Mouse (Mus musculus): ENCODE data around the gene Adck1. TPM values are rescaled to one million over a fixed set of nuclear protein-coding genes. Genes with fewer than 3 reads are reported as not detected.

The Adck1 gene
- total RNA-seq, 2 experiments from 2014 or later = 34.5 to 35.2 TPM

GRCm38 (mm10) chr12:88419912-88420621 is 59.7 kb downstream of the Adck1 start:
- no peak for DNase-seq (ENCODE audit: extremely low spot score in 1 of 2, low spot score in 1 of 2)

DNA sequence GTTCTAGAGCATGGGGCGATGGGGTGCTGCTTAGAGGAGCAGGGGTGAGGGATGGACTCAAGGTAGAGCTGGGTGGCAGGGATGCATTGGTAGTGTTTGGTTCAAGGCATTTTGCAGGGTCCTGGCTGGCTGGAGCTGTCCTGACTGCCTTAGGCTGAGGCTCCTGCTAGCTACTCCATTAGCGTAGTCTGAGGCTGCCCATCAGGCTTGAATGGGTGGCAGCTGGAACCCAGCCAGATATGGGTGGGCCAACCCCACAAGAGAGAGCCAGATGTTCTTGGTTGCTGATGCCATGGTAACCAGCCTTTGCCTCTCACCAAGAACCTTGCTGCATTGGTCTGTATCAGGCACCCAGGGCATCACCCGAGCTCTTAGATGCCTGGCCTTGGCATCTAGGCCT is 66.6 kb downstream of the Adck1 start:
- no peak for DNase-seq (ENCODE audit: extremely low spot score in 1 of 2, low spot score in 1 of 2)

- no peak for DNase-seq (ENCODE audit: extremely low spot score in 1 of 2, low spot score in 1 of 2)
These were observed 68.4 kb downstream of the Adck1 start for GRCm38 (mm10) chr12:88428735-88429134.

DNA sequence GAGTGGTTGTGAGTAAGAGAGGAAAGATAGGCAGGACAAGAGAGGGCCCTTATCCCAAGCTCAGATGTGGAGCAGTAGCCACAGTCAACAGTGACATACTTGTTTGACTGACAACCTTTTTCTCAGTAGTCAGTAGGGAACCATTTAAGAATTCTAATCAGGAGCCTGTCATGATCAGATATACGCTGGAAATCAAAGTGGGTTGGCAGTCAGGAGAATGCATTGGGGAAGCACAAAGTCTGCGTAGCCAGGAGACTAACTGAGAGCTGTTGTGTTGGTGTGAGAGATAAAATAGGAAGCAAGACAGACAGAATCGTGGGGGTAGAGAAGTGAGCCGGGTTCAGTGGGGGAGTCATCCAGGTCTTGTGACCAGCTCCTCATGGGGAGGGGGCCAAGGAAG is 71.9 kb downstream of the Adck1 start:
- no peak for DNase-seq (ENCODE audit: extremely low spot score in 1 of 2, low spot score in 1 of 2)

GRCm38 (mm10) chr12:88433171-88433570 is 72.8 kb downstream of the Adck1 start:
- no peak for DNase-seq (ENCODE audit: extremely low spot score in 1 of 2, low spot score in 1 of 2)

DNA sequence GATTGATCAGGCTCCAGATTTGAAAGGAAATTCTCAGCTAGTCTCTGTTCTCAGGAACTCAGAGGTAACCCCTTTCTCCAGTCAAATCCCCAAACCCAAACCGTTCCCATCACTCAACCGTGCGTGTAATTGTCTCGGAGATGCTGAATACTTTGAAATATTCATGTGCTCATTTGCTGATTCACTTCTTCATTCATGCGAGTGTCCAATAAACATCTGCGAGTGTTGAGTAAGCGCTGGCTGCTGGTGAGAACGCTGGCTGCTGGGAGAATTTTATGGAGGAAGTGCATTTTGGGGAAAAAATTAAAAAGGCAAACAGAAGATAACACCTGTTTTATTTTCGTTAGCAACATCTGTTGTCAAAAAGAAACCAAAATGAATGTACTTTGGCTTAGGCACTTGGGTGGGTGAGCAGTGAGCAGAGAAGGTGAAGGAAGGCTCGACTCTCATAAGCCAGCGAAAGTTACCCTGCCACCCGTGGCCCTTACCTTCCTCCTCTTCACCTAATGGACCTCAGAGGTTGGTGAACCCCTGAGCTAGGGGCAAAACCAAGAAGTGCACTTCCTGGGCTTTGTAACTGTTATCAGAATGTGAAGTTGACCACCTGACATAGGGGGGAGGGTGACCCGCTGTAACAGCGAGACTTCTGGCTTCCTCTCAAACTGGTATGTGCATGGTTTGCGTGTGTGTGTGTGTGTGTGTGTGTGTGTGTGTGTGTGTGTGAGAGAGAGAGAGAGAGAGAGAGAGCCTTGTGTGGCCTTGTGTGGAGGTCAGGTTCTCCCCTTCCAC is 76.8 kb downstream of the Adck1 start:
- no peak for DNase-seq (ENCODE audit: extremely low spot score in 1 of 2, low spot score in 1 of 2)

DNA sequence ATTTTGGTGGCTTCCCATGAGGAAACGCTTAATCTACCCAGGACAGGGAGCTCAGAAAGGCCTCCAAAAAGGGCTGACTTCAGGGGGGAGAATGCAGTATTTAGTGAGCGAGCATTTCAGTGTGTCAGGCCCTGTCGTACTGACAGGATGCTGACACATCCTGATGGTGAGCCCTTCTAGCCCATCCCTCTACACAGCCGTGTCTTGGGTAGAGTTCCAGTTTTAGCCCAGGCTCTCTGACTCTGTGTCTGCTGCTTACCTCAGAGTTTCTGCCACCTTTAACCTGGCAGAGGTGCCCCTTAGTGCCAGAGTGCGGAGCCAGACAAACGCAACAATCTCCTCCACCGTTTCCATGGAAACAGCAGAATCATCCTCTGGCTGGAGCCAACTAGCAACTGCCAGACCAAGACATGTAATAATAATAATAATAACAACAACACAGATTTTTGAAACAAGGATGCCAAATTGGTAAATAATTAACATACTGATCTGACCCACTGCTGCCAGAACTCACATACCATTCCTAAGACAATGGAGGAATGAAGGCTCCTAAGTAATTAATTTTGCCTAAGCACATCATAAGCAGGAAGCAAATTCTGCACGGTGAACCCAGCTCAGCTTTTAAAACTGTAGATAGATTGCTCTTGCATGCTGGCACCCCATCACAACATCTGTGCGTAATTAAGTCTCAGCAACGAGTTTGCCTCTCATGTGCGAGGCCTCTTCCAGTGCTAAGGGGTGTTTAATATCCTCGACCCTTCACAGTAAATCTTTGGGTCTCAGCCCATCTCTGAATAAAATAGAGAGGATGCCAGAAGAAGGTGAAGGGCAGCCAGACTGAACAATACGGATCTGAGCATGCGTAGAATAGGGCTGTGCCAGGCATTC is 81.8 kb downstream of the Adck1 start:
- DNase-seq (ENCODE audit: extremely low spot score in 1 of 2, low spot score in 1 of 2) = no peak

DNA sequence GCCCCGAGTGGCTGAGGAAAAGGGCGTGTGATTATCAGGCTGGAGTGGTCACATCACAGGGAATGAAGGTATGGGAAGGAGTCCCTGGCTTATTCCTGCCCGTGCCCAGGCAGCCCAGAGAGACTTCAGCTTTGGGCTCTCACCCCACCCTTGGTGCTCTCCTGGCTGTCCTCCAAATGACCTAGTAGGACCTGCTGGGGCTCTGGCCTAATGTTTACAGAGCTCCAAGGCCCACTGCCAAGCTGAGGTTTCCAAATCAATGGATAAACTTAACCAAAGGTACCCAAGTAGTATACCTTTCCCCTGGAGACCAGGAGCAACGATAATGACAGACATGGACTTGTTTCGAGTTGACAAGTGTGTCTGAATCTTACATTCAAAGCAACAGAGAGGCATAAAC is 83.7 kb downstream of the Adck1 start:
- no peak for DNase-seq (ENCODE audit: extremely low spot score in 1 of 2, low spot score in 1 of 2)

DNA sequence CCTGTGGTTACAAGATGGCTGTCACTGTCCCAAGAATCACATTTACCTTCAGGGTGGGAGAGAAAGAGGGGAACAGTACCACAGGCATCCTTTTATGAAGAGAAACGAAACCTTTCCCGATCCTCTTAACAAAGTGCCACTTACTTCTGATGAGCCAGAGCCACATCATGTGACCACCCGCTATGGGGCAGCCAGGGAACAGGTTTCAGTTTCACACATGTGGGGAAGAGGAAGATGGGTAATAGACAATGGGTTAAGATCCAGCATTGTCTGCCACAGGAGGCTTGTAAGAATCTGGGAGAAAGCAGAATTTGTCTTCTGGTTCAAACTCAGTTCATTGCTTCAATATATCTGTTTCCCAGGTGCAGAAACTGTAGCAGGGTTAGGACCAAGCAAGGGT is 85.1 kb downstream of the Adck1 start:
- no peak for DNase-seq (ENCODE audit: extremely low spot score in 1 of 2, low spot score in 1 of 2)

- DNase-seq (ENCODE audit: extremely low spot score in 1 of 2, low spot score in 1 of 2) = no peak
These were observed 90.6 kb downstream of the Adck1 start for GRCm38 (mm10) chr12:88450658-88451563.

DNA sequence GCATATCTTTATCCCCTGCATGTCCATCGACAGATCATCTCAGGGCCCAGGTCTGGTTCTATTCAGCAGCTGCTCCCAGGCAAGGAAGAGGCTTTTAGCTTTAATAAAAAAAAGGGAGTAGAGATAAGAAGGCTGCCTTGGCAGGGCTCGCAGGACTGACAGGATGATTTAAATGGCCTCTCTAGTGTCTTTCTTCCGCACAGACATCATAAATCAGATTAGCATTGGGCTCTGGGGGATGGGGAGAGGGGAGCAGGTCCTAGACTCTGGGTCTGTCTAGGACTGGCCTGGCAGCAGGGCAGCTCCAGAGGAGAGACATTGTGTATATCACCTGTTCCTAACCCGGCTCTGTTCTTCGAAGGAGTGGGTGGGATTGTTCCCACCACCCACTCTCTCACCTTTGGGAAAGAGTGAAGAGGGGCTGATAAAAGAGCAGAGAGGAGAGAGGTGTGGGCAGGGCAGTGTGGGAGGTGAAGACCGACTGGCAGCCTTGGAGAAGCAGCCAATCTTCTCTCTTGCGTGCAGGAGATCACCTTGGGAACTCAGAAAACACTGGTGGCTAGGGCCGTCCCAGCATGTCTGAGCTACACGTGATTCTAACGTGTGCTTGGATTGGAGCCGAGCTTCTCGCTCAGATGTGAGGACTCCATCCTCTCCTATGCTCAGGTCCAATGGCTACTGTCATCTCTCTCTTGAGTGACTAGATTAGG is 94.5 kb downstream of the Adck1 start:
- DNase-seq (ENCODE audit: extremely low spot score in 1 of 2, low spot score in 1 of 2) = no peak

- DNase-seq (ENCODE audit: extremely low spot score in 1 of 2, low spot score in 1 of 2) = no peak
These were observed 96.7 kb downstream of the Adck1 start for GRCm38 (mm10) chr12:88457021-88457420.

DNA sequence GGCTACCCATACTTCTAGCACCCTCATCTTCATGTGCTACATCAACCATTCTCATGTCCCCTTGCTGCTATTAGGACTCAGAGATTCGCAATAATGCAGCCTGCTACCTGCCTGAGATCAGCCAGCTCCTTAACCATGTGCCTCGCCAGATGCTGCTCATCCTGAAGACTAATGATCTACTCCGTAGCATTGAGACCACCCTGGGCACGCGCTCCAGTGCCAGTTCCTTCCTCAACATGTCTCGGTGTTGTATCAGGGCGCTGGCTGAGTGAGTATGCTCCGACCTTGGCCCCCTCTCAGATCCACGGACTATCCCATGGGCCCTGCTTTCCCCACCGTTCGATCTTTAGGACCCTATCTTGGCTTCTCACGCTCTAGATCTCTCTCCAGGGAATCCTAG is 98.6 kb downstream of the Adck1 start:
- no peak for DNase-seq (ENCODE audit: extremely low spot score in 1 of 2, low spot score in 1 of 2)

GRCm38 (mm10) chr12:88459461-88459860 is 99.1 kb downstream of the Adck1 start:
- DNase-seq (ENCODE audit: extremely low spot score in 1 of 2, low spot score in 1 of 2) = no peak

- DNase-seq (ENCODE audit: extremely low spot score in 1 of 2, low spot score in 1 of 2) = no peak
These were observed 100.7 kb downstream of the Adck1 start for GRCm38 (mm10) chr12:88461026-88461425.

GRCm38 (mm10) chr12:88463588-88464290 is 103.4 kb downstream of the Adck1 start:
- DNase-seq (ENCODE audit: extremely low spot score in 1 of 2, low spot score in 1 of 2) = no peak

DNA sequence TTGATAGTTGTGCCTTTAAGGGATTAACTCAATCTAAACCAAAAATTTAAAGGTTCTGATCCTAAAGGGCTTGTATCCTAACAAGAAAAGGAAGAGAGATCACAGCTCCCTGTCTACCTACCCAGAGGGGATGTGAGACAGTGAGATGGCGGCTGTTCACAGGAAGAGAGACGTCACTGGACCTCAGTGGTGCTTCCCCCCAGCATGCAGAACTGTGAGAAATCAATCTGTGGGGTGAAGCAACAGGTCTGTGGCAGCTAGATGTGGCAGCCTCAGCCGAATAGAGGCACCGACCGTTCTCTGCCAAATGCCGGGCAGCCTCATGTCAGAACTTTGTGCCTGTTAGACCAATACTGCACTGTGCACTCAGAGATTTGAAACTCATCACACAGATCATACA is 106.4 kb downstream of the Adck1 start:
- no peak for DNase-seq (ENCODE audit: extremely low spot score in 1 of 2, low spot score in 1 of 2)

GRCm38 (mm10) chr12:88467257-88467656 is 106.9 kb downstream of the Adck1 start:
- DNase-seq (ENCODE audit: extremely low spot score in 1 of 2, low spot score in 1 of 2) = no peak
